Comparison of ENCODE assay signal across 8 mouse cellular contexts in genomic region chr5:110106901-110107564, GRCm38 (mm10). TPM values are rescaled to one million over a fixed set of nuclear protein-coding genes. Genes with fewer than 3 reads are reported as not detected.
DNase-seq lines count a peak whose midpoint lies in the region; ATAC-seq lines count a peak whose summit lies in the region.

No protein-coding gene starts in this region.

- peaks cover 15% of the 10 kb centered on the region for H3K4me1 ChIP-seq in heart, embryonic 10.5 days
- H3K4me1 ChIP-seq in embryonic facial prominence, embryonic 12.5 days: peaks cover 12% of the 10 kb centered on the region; the same call in 1 of the 2 replicates
- H3K4me1 ChIP-seq in hindbrain, embryonic 14.5 days (replicated peaks; ENCODE audit: control insufficient read depth, insufficient read depth, low read length): peaks cover 21% of the 10 kb centered on the region
- peaks cover 19% of the 10 kb centered on the region for H3K4me1 ChIP-seq in limb, embryonic 12.5 days (replicated peaks)

- ATAC-seq in embryonic facial prominence, embryonic 12.5 days (ENCODE audit: insufficient number of reproducible peaks, insufficient read depth, low FRiP score, low TSS enrichment): peak; percentile 16
- ATAC-seq in hindbrain, embryonic 14.5 days (ENCODE audit: low FRiP score): peak; percentile 12
- peak; percentile 33 for ATAC-seq in limb, embryonic 12.5 days (ENCODE audit: insufficient number of reproducible peaks, insufficient read depth, low FRiP score, low TSS enrichment, low read depth)

- H3K9ac ChIP-seq in embryonic facial prominence, embryonic 12.5 days: peak overlapping the region; percentile 83
- H3K9ac ChIP-seq in hindbrain, embryonic 14.5 days: peak overlapping the region; percentile 80
- H3K9ac ChIP-seq in limb, embryonic 12.5 days (replicated peaks): peak overlapping the region; percentile 83

- 16% methylated on average over 40 of the region's 41 CpGs for WGBS in heart, embryonic 10.5 days
- WGBS in embryonic facial prominence, embryonic 12.5 days: 13% methylated on average over 41 of the region's 41 CpGs
- WGBS in hindbrain, embryonic 14.5 days: 15% methylated on average over 39 of the region's 41 CpGs
- 13% methylated on average over 41 of the region's 41 CpGs for WGBS in limb, embryonic 12.5 days

- H3K36me3 ChIP-seq in heart, embryonic 10.5 days: peaks cover 44% of the 10 kb centered on the region
- peaks cover 39% of the 10 kb centered on the region for H3K36me3 ChIP-seq in embryonic facial prominence, embryonic 12.5 days
- H3K36me3 ChIP-seq in hindbrain, embryonic 14.5 days (replicated peaks; ENCODE audit: control insufficient read depth, insufficient read depth): peaks cover 40% of the 10 kb centered on the region
- H3K36me3 ChIP-seq in limb, embryonic 12.5 days: peaks cover 40% of the 10 kb centered on the region

- H3K4me3 ChIP-seq in heart, embryonic 10.5 days: peak overlapping the region; percentile 94
- H3K4me3 ChIP-seq in embryonic facial prominence, embryonic 12.5 days: peak overlapping the region; percentile 83
- peak overlapping the region; percentile 80 for H3K4me3 ChIP-seq in hindbrain, embryonic 14.5 days (replicated peaks; ENCODE audit: low read length)
- H3K4me3 ChIP-seq in limb, embryonic 12.5 days (replicated peaks): peak overlapping the region; percentile 79

- peak overlapping the region; percentile 83 for H3K4me2 ChIP-seq in embryonic facial prominence, embryonic 12.5 days (replicated peaks)
- H3K4me2 ChIP-seq in hindbrain, embryonic 14.5 days (replicated peaks): peak overlapping the region; percentile 87
- peak overlapping the region; percentile 93 for H3K4me2 ChIP-seq in limb, embryonic 12.5 days

- H3K9me3 ChIP-seq in heart, embryonic 10.5 days: no peaks in the 10 kb centered on the region
- no peaks in the 10 kb centered on the region for H3K9me3 ChIP-seq in embryonic facial prominence, embryonic 12.5 days
- H3K9me3 ChIP-seq in hindbrain, embryonic 14.5 days (ENCODE audit: control insufficient read depth, low read length): no peaks in the 10 kb centered on the region
- H3K9me3 ChIP-seq in limb, embryonic 12.5 days: peaks cover 3% of the 10 kb centered on the region; the same call in 1 of the 2 replicates

- intact Hi-C loops in heart, postnatal 25 days (cut with DNase I): no loop called here

- peak overlapping the region; percentile 99 for H3K27ac ChIP-seq in heart, embryonic 10.5 days
- H3K27ac ChIP-seq in embryonic facial prominence, embryonic 12.5 days: peak overlapping the region; percentile 98
- H3K27ac ChIP-seq in hindbrain, embryonic 14.5 days: peak overlapping the region; percentile 97
- peak overlapping the region; percentile 98 for H3K27ac ChIP-seq in limb, embryonic 12.5 days

- DNase-seq in heart, embryonic 10.5 days (ENCODE audit: low spot score): no peak
- no peak for DNase-seq in heart, postnatal 25 days (ENCODE audit: low spot score)
- peak; percentile 19 for DNase-seq in CD4-positive helper T cell, adult 2 months (ENCODE audit: low read depth, low spot score)
- no peak for DNase-seq in hindbrain, embryonic 14.5 days (ENCODE audit: low spot score)
- DNase-seq in right cerebral cortex, postnatal 14 days: peak; percentile 54
- no peak for DNase-seq in retina, postnatal 1 day

- H3K27me3 ChIP-seq in heart, embryonic 10.5 days (ENCODE audit: insufficient read depth, poor library complexity, severe bottlenecking): 0 out of 2 replicates have a peak, but pooled peaks cover 3% of the 10 kb centered on the region
- H3K27me3 ChIP-seq in embryonic facial prominence, embryonic 12.5 days: no peaks in the 10 kb centered on the region
- no peaks in the 10 kb centered on the region for H3K27me3 ChIP-seq in hindbrain, embryonic 14.5 days (ENCODE audit: control insufficient read depth, insufficient read depth, low read length)
- H3K27me3 ChIP-seq in limb, embryonic 12.5 days: no peaks in the 10 kb centered on the region; the same call in 1 of the 2 replicates

RNA-seq across cellular contexts. Expression of gene Gtpbp6, which starts 1.0 kb away (rescaled TPM):
- polyA plus RNA-seq in heart, embryonic 10.5 days (2016; fragmentation: Nextera tagmentation; extraction: Ambion mirVana): 25.0 and 33.9 TPM in 2 replicates
- 10 to 100 TPM; 27.6 to 31.0 TPM for total RNA-seq in heart, postnatal 25 days (2021)
- polyA plus RNA-seq in embryonic facial prominence, embryonic 12.5 days (2016; fragmentation: Nextera tagmentation; extraction: Ambion mirVana): 43.1 and 47.2 TPM in 2 replicates
- polyA plus RNA-seq in hindbrain, embryonic 14.5 days (2014; fragmentation: Nextera tagmentation; extraction: Ambion mirVana): 53.1 and 55.9 TPM in 2 replicates
- polyA plus RNA-seq in limb, embryonic 12.5 days (2016; fragmentation: Nextera tagmentation; extraction: Ambion mirVana): 41.7 and 42.5 TPM in 2 replicates

RNA-seq across cellular contexts. Expression of gene Zfp605, which starts 2.9 kb away (rescaled TPM):
- polyA plus RNA-seq in heart, embryonic 10.5 days (2016; fragmentation: Nextera tagmentation; extraction: Ambion mirVana): 2.7 and 3.4 TPM in 2 replicates
- 1 to 10 TPM; 2.7 to 3.1 TPM for total RNA-seq in heart, postnatal 25 days (2021)
- 7.0 and 7.5 TPM in 2 replicates for polyA plus RNA-seq in embryonic facial prominence, embryonic 12.5 days (2016; fragmentation: Nextera tagmentation; extraction: Ambion mirVana)
- 11.6 and 14.6 TPM in 2 replicates for polyA plus RNA-seq in hindbrain, embryonic 14.5 days (2014; fragmentation: Nextera tagmentation; extraction: Ambion mirVana)
- polyA plus RNA-seq in limb, embryonic 12.5 days (2016; fragmentation: Nextera tagmentation; extraction: Ambion mirVana): 5.0 and 5.1 TPM in 2 replicates

RNA-seq across cellular contexts. Expression of gene Plcxd1, which starts 7.3 kb away (rescaled TPM):
- 0.84 and 1.1 TPM in 2 replicates for polyA plus RNA-seq in heart, embryonic 10.5 days (2016; fragmentation: Nextera tagmentation; extraction: Ambion mirVana)
- not detected for total RNA-seq in heart, postnatal 25 days (2021)
- polyA plus RNA-seq in embryonic facial prominence, embryonic 12.5 days (2016; fragmentation: Nextera tagmentation; extraction: Ambion mirVana): 1.4 and 1.7 TPM in 2 replicates
- polyA plus RNA-seq in hindbrain, embryonic 14.5 days (2014; fragmentation: Nextera tagmentation; extraction: Ambion mirVana): 1.7 and 3.2 TPM in 2 replicates
- 1.8 and 2.0 TPM in 2 replicates for polyA plus RNA-seq in limb, embryonic 12.5 days (2016; fragmentation: Nextera tagmentation; extraction: Ambion mirVana)

RNA-seq across cellular contexts. Expression of gene Gm35315, which starts 12.8 kb away (rescaled TPM):
- polyA plus RNA-seq in heart, embryonic 10.5 days (2016; fragmentation: Nextera tagmentation; extraction: Ambion mirVana): 1.6 and 1.8 TPM in 2 replicates
- total RNA-seq in heart, postnatal 25 days (2021): not detected
- polyA plus RNA-seq in embryonic facial prominence, embryonic 12.5 days (2016; fragmentation: Nextera tagmentation; extraction: Ambion mirVana): 1.2 and 1.5 TPM in 2 replicates
- polyA plus RNA-seq in hindbrain, embryonic 14.5 days (2014; fragmentation: Nextera tagmentation; extraction: Ambion mirVana): 0.46 and 0.47 TPM in 2 replicates
- 1.1 and 1.7 TPM in 2 replicates for polyA plus RNA-seq in limb, embryonic 12.5 days (2016; fragmentation: Nextera tagmentation; extraction: Ambion mirVana)

RNA-seq across cellular contexts. Expression of gene Chfr, which starts 28.6 kb away (rescaled TPM):
- polyA plus RNA-seq in heart, embryonic 10.5 days (2016; fragmentation: Nextera tagmentation; extraction: Ambion mirVana): 37.2 and 39.0 TPM in 2 replicates
- total RNA-seq in heart, postnatal 25 days (2021): 10 to 100 TPM; 14.8 to 17.1 TPM
- 39.5 and 42.0 TPM in 2 replicates for polyA plus RNA-seq in embryonic facial prominence, embryonic 12.5 days (2016; fragmentation: Nextera tagmentation; extraction: Ambion mirVana)
- 86.9 and 88.2 TPM in 2 replicates for polyA plus RNA-seq in hindbrain, embryonic 14.5 days (2014; fragmentation: Nextera tagmentation; extraction: Ambion mirVana)
- polyA plus RNA-seq in limb, embryonic 12.5 days (2016; fragmentation: Nextera tagmentation; extraction: Ambion mirVana): 32.4 and 34.2 TPM in 2 replicates

Comparison
In these comparisons a context has a peak if more than half of its experiments do, and no peak if none do; other contexts are left out.
1. DNase-seq: peak in CD4-positive helper T cell, adult 2 months (single experiment) and right cerebral cortex, postnatal 14 days (single experiment); none in heart, embryonic 10.5 days (single experiment), heart, postnatal 25 days (single experiment), hindbrain, embryonic 14.5 days (single experiment) and retina, postnatal 1 day (single experiment).
2. Peak in every context shown above with its lines, with median percentiles within 50 percentile points of each other: H3K27ac ChIP-seq, H3K4me3 ChIP-seq, ATAC-seq, H3K4me2 ChIP-seq and H3K9ac ChIP-seq.